Mouse (Mus musculus): ENCODE measurements around the gene Nab1.

Nab1 gene

DNA sequence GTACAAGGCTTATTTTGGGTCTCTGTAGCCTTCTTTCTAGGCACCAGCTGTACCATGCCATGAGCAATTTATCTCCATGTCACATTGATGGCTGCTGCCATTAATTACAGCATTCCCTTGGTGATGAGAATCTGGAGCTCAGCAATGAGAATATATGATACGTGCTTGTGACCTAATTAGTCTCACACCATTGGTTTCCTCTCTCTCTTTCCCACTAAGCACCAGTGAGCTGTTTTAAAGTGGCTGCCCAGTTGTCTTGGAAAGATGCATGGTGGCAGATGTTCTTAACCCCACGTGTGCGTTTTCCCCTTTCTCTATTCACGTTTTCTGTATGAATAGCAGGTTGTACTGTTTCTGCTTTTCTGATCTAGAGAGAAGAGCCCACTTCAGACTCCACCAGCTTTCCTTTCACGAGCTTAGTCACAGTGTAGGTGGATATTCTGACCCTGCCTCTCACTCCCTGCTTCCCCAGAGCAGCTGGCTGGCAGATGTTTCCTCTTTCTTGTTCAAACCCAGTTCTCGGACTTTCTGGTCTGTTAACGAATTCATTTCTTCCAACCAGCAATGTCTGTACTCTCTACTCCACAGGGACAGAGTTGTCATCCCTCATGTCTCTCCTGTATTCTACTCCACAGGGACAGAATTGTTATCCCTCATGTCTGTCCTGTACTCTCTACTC is 29.5 kb downstream of the Nab1 start:
- DNase-seq (ENCODE audit: low spot score) = no peak

DNA sequence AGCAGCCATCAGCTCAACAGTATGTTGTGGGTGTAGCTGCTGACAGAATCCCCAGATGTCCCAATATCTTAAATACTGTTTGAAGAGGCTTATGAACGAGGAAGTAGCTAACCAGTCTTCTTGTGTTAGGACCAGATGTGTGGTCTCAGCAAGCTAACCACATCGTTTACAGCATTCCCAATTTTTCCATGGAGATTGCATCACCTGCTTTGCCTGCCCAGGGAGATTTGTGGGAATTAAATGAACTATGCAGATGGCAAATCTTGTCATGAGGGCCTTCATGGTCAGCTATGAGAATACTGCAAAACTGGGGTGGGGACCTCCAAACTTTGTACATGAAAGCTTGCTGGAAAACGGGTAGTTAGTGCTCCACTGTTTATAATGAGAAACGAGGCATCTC is 30.2 kb downstream of the Nab1 start:
- DNase-seq (ENCODE audit: low spot score) = no peak

DNA sequence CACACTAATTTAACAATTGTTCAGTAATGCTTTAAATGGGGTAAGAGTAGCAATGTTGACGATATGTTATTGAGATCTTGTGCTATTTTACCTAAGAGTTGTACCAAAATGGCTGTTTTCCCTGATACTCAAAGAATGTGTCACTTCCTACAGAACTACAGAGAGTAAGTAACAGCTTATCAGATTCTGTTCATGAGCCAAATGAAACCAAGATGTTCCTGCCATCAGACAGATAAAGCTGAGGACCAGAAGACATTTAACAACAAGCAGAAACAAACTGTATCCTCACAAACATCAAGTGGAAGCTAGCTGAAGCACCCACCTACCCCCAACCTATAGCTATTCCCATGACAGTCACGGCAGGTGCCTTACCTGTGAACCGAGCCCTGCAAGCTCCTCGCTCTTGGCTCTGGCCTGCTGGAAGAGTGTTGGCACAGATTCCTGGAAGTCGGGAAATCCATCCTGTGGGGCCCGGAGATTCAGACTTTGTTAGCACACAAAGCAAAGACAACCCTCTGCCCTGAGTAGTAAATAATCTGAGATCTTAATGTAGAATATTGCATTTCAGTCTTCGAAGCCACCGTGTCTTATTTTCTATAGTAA is 33.9 kb downstream of the Nab1 start:
- DNase-seq (ENCODE audit: low spot score) = no peak

DNA sequence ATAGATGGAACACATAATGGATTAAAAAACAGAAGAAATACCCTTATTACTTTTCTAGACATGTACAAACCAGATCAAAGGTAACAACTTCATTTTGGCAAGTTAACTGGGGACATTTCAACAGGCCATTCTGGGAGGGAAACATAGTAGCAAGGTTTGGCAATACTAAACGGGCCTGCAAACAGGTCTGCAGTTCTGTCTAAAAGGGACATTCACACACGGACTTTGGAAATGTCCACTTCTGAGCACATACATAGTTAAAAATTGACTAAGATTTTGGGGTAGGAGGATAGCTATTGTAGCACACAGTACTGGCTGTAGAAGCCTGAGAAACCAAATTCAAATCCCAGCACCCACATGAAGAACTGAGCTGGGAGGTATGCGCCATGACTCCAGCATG is 34.6 kb downstream of the Nab1 start:
- peak; percentile 10 for DNase-seq (ENCODE audit: low spot score)

DNA sequence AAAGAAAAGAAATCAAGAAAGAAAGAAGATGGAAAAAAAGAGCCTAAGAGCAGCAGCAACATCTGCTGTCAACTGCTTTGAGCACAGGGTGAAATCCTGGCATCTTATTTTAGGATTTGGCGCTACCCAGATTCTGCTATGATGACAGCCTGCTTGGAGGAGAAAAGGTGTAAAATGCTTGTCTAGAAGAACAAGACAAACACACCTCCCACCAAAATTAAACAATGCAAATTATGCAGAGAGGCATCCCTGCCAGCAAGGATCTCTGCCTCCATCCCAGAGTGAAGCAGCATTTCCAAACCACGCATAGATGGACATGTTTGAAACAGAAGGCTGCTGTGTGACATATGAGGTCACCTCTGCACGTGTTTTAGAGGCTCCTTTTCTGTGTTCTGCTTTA is 35.2 kb downstream of the Nab1 start:
- DNase-seq (ENCODE audit: low spot score) = no peak

DNA sequence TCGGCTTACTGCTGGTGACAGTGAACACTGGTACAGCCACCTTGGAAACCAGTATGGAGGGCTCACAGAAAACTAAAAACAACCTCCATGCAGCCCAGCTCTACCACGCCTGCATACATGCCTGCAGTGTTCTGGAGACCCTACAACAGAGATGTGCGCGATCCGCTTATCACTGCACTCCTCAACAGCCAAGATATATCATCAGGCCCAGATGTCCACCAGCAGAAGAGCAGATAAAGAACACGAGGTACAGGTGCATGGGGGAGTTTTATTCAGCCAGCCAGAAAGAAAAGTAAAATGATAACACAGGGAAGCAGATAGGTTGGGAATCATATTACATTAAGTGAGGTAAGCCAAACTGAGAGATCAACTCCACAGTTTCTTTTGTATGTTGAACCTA is 37.2 kb downstream of the Nab1 start:
- DNase-seq (ENCODE audit: low spot score) = no peak

DNA sequence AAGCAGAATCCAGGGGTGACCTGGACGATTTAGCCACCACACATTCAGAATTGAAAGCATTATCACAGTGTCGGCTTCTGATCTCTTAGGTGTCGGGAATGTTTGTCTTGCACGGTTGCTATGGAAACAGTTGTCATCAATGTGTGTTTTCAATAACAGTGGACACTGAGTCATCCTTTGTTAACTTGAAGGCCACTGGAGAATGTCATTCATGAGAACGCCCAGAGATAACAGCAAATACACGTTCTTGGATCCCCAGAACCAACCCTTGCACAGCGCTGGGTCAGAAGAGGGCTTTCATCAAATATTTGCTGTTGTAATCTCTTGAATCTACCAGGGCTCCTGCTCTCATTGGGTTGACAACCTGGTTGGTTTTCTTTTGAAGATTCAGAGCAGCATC is 43.9 kb downstream of the Nab1 start:
- peak; percentile 7 for DNase-seq (ENCODE audit: low spot score)

DNA sequence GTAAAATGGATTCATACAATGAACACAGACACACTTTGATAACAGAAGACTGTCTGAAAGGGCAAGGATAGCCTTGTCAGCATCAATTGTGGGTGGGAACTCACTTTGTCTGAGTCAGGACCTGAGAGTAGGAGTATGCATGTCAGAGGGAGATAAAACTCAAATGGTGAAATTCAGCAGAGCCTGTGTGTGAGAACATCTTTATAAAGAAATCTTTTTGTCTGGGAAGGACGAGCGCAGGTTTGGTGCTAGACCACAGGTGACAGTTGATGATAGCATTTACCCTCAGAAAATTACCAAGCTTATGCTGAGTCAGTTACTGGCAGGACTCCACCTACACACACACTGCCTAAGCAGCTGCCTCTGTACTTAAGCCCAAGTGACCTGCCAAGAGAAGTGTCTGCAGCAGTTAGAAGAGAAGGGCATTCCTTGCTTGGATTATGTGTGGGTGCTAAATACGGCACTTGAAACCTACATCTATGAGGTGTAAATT is 45.9 kb downstream of the Nab1 start:
- no peak for DNase-seq (ENCODE audit: low spot score)

DNA sequence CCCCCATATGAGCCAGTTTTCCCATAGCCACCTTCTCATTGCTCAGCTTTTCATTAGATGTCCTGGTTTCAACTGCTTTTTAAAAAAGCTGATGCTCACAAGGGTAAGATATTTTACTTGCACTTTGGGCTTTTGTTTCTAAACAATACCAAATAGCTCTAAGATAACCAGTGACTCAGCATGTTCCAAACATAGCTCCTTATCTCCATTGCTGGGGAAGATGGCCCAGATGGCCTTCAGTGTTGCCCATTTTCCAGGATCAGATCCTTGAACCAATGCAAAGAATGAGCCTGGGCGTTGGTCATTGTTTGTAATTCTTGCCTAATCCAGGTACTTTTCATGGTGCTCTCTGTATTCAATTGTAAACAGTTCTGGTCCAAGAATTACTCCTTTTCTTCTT is 49.1 kb downstream of the Nab1 start:
- DNase-seq (ENCODE audit: low spot score) = no peak

DNA sequence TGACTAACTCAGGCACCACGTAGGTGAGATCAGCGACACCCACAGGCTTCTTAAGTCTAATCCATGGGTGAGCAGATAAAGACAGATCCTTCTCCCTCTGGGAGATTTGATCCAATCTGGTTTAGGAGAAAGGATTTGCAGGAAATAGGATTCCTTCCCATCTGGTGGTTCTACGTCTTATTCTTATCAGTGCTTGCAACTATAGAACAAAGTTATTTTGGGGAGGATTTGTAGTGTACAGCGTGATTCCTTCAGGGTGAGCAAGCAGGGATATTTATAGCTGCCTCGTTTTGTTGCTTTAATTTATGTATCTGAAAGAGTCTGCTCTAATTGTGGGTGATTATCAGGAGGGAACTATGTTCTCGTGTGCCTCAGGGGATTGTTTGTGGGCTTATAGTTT is 64.6 kb downstream of the Nab1 start:
- no peak for DNase-seq (ENCODE audit: low spot score)

DNA sequence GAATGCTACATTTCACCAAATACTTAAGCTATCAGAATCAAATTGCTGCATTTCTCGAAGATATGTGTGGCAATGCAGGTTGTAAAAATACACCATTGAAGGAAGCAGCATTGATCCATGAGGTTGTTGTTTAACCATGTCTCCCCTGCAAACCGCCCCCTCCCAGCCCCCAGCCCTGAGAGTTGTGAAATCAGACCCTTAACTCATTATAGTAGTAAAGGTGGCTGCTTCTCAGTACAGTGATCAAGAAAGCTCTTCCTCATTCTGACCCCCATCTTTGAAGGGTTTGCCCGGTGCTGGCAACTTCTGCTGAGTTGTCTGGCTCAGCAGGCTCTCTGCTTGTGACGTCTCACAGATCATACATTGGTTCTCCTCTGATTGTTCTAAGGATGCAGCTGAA is 66.4 kb downstream of the Nab1 start:
- DNase-seq (ENCODE audit: low spot score) = peak; percentile 15

DNA sequence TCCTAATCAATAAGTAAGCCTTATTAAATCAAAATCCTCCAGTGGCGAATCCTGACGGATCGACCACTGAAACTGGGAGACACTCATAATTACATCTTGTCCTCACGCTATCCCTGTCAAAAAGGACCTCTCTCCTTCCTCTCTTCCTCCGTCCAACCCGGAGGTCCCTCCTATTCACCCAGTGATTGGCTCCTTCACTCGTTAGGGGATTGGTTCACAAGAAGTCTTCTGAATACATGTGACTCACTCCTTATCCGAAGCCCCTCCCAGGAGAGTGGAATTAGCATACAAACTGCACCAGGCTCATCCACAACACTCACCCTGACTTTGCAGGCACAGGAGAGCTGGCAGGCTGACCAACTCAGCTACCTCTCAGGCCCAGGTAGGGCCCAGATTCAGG is 68.7 kb downstream of the Nab1 start:
- DNase-seq (ENCODE audit: low spot score) = no peak

DNA sequence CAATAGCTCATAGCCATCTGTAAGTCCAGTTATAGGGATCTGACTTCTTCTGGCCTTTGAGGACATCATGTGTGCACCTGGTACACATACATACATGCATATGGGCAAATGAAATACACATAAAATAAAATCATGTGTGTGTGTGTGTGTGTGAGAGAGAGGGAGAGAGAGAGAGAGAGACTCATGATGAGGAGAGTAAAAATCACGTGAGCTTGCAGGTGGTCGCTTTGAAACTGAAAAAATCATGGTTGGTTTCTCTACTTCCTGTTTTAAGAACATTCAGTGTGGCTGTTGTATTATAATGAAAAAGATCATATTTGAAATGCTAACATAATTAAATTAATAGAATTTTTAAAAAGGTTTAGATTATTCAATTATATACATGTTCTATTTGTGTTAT is 69.9 kb downstream of the Nab1 start:
- no peak for DNase-seq (ENCODE audit: low spot score)

DNA sequence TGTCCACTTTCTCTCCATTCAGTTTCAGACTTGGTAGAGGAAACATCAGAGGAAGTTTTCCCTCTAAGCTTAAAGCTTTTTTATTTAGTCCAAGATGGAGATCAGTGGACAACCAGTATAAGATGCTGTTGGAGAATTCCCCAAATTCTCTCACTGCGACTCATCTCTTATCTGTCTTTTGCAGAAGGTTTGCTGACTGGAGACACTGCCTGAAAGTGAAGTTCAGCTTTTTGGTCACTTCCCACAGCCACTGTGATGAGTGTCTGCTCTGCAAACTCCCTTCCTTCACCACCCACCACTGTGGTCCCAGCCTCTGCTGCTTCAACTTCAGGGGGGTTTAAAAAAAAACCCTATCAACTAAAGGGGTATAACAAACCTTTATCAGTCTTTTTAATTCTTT is 70.4 kb downstream of the Nab1 start:
- no peak for DNase-seq (ENCODE audit: low spot score)

DNA sequence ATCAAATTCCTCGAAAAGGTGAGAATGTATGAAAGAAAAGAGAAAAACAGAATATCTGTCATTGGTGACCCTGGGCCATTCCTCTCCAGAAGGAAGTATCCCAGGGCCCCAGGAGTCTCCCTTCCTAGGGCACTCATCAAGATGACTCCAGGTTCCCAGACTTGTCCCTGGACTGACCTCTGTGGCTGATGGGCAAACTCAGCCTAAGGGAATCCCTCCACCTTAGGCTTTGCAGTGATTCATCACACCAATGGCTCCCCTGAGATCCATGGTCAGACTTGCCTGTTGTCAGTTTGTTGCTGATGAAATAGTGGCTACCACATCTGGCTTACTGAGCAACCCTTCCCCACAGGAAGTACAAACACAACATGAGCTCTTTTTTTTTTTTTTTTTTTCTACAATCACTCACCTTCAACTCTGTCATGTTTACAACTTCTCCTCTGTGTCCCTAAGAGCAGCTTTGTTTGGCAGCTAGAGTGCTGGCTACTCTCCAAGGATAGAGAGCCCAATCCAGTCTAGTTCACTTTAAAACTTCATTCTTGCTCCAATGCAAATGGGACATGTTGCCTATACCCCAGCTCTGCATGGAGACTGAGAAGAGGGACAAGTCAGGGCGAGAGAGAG is 72.5 kb downstream of the Nab1 start:
- no peak for DNase-seq (ENCODE audit: low spot score)

DNA sequence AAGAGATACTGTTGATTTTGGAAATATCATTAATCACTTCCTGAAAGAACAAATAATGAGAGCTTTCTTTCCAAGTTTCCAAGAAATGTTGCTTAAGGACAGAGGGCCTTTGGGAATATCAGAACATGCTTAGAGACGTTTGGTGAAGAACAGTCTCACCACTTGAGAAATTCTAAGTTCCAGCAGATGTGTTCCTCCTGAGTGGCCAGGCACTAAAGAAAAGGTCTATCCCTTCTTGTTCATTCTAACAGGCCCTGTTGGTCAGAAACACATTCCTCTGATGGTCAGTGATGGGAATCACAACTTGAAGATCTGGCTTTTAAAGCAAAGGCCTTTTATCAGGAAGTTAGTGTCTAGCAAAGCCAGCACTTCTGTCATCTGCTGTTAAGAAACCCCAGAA is 76.6 kb downstream of the Nab1 start:
- DNase-seq (ENCODE audit: low spot score) = no peak

DNA sequence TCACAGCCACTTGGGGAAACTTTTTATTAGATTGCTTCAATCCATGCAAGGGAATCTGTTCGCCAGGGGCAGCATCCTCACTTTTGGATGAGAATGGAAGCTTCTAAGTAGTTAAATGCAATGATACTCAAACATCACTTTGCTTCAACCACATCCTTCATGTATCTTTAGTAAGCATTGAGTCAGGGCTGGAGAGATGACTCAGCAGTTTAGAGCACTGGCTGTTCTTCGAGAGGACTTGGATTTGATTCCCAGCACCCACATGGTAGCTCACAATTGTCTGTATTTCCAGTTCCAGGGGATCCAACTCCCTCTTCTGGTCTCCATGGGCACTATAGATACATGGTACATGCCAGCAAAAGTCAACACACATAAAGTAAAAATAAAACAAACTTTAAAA is 77.4 kb downstream of the Nab1 start:
- DNase-seq (ENCODE audit: low spot score) = no peak

DNA sequence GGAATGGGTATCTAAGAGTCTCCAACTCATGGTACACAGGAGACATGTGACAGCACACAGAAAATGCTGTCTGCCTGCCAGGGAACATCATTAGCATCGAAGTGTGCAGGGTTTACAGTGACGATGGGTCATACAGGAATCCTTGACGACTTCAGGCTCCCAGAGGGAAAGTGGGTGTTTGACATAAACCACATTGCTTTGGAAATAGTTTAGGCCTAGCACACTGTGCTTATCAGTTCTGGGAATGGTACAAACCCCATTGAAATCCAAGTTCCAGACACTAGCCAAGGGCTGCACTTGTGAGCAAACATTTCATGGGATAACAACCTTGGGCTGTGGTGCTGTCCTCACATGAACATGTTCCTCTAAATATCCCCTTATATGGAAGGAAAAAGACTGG is 78.3 kb downstream of the Nab1 start:
- DNase-seq (ENCODE audit: low spot score) = no peak

DNA sequence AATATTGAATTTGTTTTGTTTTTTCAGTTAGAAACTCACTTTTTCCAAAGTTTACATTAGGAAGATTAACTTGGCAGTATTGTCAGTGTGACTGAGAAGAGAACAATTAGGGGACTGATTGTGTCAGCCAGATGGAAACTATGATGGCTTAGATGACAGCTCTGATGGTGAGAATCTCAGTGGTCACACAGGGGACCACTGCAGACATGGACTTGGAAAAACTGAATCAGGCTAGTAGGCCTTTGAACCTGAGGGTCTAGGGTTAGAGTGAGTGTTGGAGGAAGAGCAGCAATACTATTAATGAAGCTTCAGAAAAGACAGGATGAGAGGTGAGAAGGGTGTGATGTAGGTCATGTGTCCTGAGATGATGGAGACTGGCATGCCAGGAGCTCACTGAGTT is 78.9 kb downstream of the Nab1 start:
- DNase-seq (ENCODE audit: low spot score) = no peak

DNA sequence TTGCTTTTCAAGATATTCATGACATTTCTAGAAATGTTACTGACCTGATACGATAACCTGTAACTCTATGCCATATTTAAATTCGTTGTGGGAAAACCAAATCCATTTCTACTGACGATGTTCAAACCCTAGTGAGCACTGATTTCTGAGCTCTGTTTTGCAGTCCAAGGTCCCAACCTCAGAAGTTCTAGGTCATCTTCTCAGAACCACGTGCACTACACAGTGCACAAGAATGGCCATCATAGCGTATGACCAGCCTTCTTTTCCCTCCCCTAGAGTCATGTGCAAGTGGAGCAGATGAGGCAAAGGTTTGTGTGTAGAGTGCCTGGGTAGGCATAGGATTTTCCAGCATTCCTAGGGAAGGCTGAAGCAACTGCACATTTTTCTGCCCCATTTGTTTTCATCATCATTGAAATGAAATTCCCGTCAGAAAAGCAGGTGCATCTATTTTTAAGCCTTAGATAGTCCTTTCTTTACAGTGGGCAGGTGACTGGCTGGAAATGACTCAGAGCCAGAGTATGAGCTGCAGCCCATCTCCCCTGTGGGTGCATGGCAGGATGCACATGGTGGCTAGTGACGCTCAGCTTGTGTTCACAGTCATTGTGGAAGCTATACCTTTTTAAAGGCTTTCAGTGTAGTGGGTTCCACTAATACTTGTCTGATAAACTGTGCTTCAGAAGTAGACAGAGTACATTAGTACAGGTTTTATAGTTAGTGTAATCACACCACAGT is 81.2 kb downstream of the Nab1 start:
- no peak for DNase-seq (ENCODE audit: low spot score)

Data from yolk sac, embryonic 10.5 days (tissue).